Mouse (Mus musculus) hindbrain, embryonic 10.5 days (tissue): Measurements from ENCODE around the gene Gm3336. TPM values are rescaled to one million over a fixed set of nuclear protein-coding genes. Genes with fewer than 3 reads are reported as not detected.

Source experiments
- DNase-seq: peaks from one replicate; pipeline ENCODE4 v3.0.0-alpha.2; 2017; ENCODE audit warnings: low spot score
- H3K27ac ChIP-seq: fragments of 300-500 bp; sonication (generic); 2 replicates; pipeline ENCODE4 v1.5.1; 2016; ENCODE audit warnings: mild to moderate bottlenecking, moderate library complexity
- H3K27me3 ChIP-seq: fragments of 300-500 bp; sonication (generic); 2 replicates; pipeline ENCODE4 v1.6.1; 2016; ENCODE audit warnings: mild to moderate bottlenecking; ENCODE audit not compliant: poor library complexity, insufficient read depth, severe bottlenecking
- H3K36me3 ChIP-seq: fragments of 300-500 bp; sonication (generic); 2 replicates; pipeline ENCODE4 v1.6.1; 2016; ENCODE audit warnings: mild to moderate bottlenecking, moderate library complexity
- H3K4me1 ChIP-seq: fragments of 300-500 bp; sonication (generic); replicated peaks from 2 replicates; pipeline ENCODE4 v1.6.1; 2016; ENCODE audit warnings: mild to moderate bottlenecking
- H3K4me3 ChIP-seq: fragments of 300-500 bp; sonication (generic); 2 replicates; pipeline ENCODE4 v1.5.1; 2016; ENCODE audit warnings: mild to moderate bottlenecking, moderate library complexity
- H3K9me3 ChIP-seq: fragments of 300-500 bp; sonication (generic); 2 replicates; pipeline ENCODE4 v1.6.1; 2016; ENCODE audit warnings: mild to moderate bottlenecking, moderate library complexity
- WGBS: fragments of 180-500 bp; shearing (Covaris S2); methylation state at CpG from one replicate; pipeline ENCODE4 v1.1.7; 2016; 5-methylcytosine and 5-hydroxymethylcytosine counted together
- polyA plus RNA-seq: library from polyadenylated mRNA; unstranded; fragments of >200 nt; fragmentation: Nextera tagmentation; extraction: Ambion mirVana; gene quantifications from 2 replicates; pipeline ENCODE4 v1.2.1, GENCODE M21; 2016

The Gm3336 gene
- polyA plus RNA-seq, 1 experiment from 2014 or later: not detected

GRCm38 (mm10) chr8:70757523-70758307 lies 39.4 kb downstream of the Gm3336 start:
- H3K4me1 ChIP-seq: peaks cover 68% of the 10 kb centered on the region

GRCm38 (mm10) chr8:70758308-70758615 lies 39.9 kb downstream of the Gm3336 start:
- Histone ChIP-seq H3K4me1 (peaks cover 62% of the 10 kb centered on the region), H3K27ac (no peak overlapping the region)

More at GRCm38 (mm10) chr8:70757523-70758307, 39.4 kb downstream of the Gm3336 start:
- Histone ChIP-seq H3K27ac (no peak overlapping the region), H3K4me3 (no peak overlapping the region), H3K36me3 (peaks cover 27% of the 10 kb centered on the region), H3K27me3 (peaks cover 18% of the 10 kb centered on the region), H3K9me3 (no peaks in the 10 kb centered on the region)
- 66% methylated on average over 22 of the region's 22 CpGs for WGBS
- DNase-seq: peak; percentile 43

GRCm38 (mm10) chr8:70758616-70759561 lies 40.5 kb downstream of the Gm3336 start:
- WGBS: 73% methylated on average over 19 of the region's 19 CpGs
- Histone ChIP-seq H3K36me3 (peaks cover 31% of the 10 kb centered on the region), H3K4me3 (peak overlapping the region; percentile 81; the same call in 1 of the 2 replicates), H3K9me3 (no peaks in the 10 kb centered on the region), H3K4me1 (peaks cover 58% of the 10 kb centered on the region), H3K27ac (0 out of 2 replicates have a peak overlapping the region, but pooled peaks have one; percentile 16), H3K27me3 (peaks cover 18% of the 10 kb centered on the region)
- no peak for DNase-seq

More at GRCm38 (mm10) chr8:70758308-70758615, 39.9 kb downstream of the Gm3336 start:
- no peaks in the 10 kb centered on the region for H3K9me3 ChIP-seq
- WGBS: 81% methylated on average over 7 of the region's 7 CpGs
- H3K27me3 ChIP-seq: peaks cover 18% of the 10 kb centered on the region
- DNase-seq: no peak
- H3K4me3 ChIP-seq: peak overlapping the region; percentile 2; the same call in 1 of the 2 replicates
- peaks cover 27% of the 10 kb centered on the region for H3K36me3 ChIP-seq

GRCm38 (mm10) chr8:70760350-70760749 lies 42.0 kb downstream of the Gm3336 start:
- DNase-seq: no peak
- H3K36me3 ChIP-seq: peaks cover 36% of the 10 kb centered on the region
- peaks cover 14% of the 10 kb centered on the region for H3K27me3 ChIP-seq
- peak overlapping the region; percentile 86 for H3K27ac ChIP-seq
- no peaks in the 10 kb centered on the region for H3K9me3 ChIP-seq
- peak overlapping the region; percentile 81 for H3K4me3 ChIP-seq
- peaks cover 56% of the 10 kb centered on the region for H3K4me1 ChIP-seq
- 2% methylated on average over 22 of the region's 22 CpGs for WGBS

GRCm38 (mm10) chr8:70760775-70761406 lies 42.5 kb downstream of the Gm3336 start, which contains the start of gene Mpv17l2:
Mpv17l2 (minus strand) TSS chr8:70760946.
- Histone ChIP-seq H3K27ac (peak within 1 kb of the TSS; percentile 86), H3K4me3 (peak within 1 kb of the TSS; percentile 81), H3K4me1 (peaks cover 56% of the 10 kb centered on the region), H3K36me3 (peaks cover 36% of the 10 kb centered on the region), H3K9me3 (no peaks in the 10 kb centered on the region), H3K27me3 (peaks cover 12% of the 10 kb centered on the region)
- DNase-seq: peak; percentile 98
- under 1% methylated on average over 55 of the region's 55 CpGs for WGBS

- H3K36me3 ChIP-seq: peaks cover 25% of the 10 kb centered on the region
- H3K4me1 ChIP-seq: peaks cover 67% of the 10 kb centered on the region
- DNase-seq: no peak
- no peaks in the 10 kb centered on the region for H3K9me3 ChIP-seq
- H3K4me3 ChIP-seq: no peak overlapping the region
- H3K27ac ChIP-seq: no peak overlapping the region
- WGBS: 91% methylated on average over 1 of the region's 1 CpGs
- H3K27me3 ChIP-seq: peaks cover 15% of the 10 kb centered on the region
Measured at GRCm38 (mm10) chr8:70762118-70762517, 43.8 kb downstream of the Gm3336 start.

- Histone ChIP-seq H3K27ac (no peak overlapping the region; the same call in 1 of the 2 replicates), H3K36me3 (peaks cover 23% of the 10 kb centered on the region), H3K27me3 (peaks cover 27% of the 10 kb centered on the region), H3K4me1 (peaks cover 66% of the 10 kb centered on the region), H3K4me3 (no peak overlapping the region), H3K9me3 (no peaks in the 10 kb centered on the region)
- 6% methylated on average over 3 of the region's 3 CpGs for WGBS
- peak; percentile 69 for DNase-seq
Measured at GRCm38 (mm10) chr8:70763354-70763753, 45.0 kb downstream of the Gm3336 start.

GRCm38 (mm10) chr8:70764026-70764425 lies 45.7 kb downstream of the Gm3336 start:
- H3K27me3 ChIP-seq: peaks cover 31% of the 10 kb centered on the region
- H3K4me1 ChIP-seq: peaks cover 65% of the 10 kb centered on the region
- H3K9me3 ChIP-seq: no peaks in the 10 kb centered on the region
- no peak overlapping the region; the same call in 1 of the 2 replicates for H3K27ac ChIP-seq
- WGBS: 86% methylated on average over 8 of the region's 8 CpGs
- H3K4me3 ChIP-seq: no peak overlapping the region
- H3K36me3 ChIP-seq: peaks cover 25% of the 10 kb centered on the region
- DNase-seq: no peak

- Histone ChIP-seq H3K27ac (no peak overlapping the region), H3K9me3 (no peaks in the 10 kb centered on the region), H3K36me3 (peaks cover 32% of the 10 kb centered on the region), H3K4me3 (no peak overlapping the region), H3K4me1 (peaks cover 65% of the 10 kb centered on the region), H3K27me3 (peaks cover 31% of the 10 kb centered on the region)
- 94% methylated on average over 13 of the region's 13 CpGs for WGBS
- DNase-seq: no peak
Measured at GRCm38 (mm10) chr8:70764676-70765075, 46.3 kb downstream of the Gm3336 start.

- WGBS: 81% methylated on average over 9 of the region's 9 CpGs
- DNase-seq: no peak
- Histone ChIP-seq H3K27me3 (peaks cover 31% of the 10 kb centered on the region), H3K27ac (no peak overlapping the region), H3K4me1 (peaks cover 61% of the 10 kb centered on the region), H3K36me3 (peaks cover 38% of the 10 kb centered on the region), H3K4me3 (peak overlapping the region; percentile 50), H3K9me3 (no peaks in the 10 kb centered on the region)
Measured at GRCm38 (mm10) chr8:70765329-70765728, 47.0 kb downstream of the Gm3336 start.

GRCm38 (mm10) chr8:70765838-70766570 lies 47.7 kb downstream of the Gm3336 start:
- WGBS: 2% methylated on average over 34 of the region's 34 CpGs
- DNase-seq: peak; percentile 56
- Histone ChIP-seq H3K36me3 (peaks cover 45% of the 10 kb centered on the region), H3K27ac (peak overlapping the region; percentile 77), H3K9me3 (no peaks in the 10 kb centered on the region), H3K4me1 (peaks cover 57% of the 10 kb centered on the region), H3K4me3 (peak overlapping the region; percentile 50), H3K27me3 (peaks cover 34% of the 10 kb centered on the region)
